24 mouse cellular contexts compared by ENCODE assay signal in the genomic region with DNA sequence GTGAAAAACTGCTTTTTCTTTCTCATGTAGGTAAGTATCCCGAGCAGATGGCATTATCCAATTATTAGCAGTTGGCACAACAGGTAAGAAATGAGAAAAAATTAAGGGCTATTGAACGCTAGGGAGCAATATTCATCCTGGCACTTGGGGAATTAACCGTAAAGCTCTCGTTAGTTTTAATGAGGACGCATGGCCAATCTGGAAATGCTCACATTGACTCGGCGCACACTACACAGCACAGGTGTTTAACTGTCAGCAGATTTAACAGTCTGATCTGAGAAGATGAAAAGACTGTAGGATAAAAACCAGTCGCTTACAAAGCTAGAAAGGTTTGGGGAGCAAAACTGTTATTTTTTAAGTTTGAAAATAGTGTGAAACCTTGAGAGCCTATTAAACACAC.
DNase-seq lines count a peak whose midpoint lies in the region; ATAC-seq and TF ChIP-seq lines count a peak whose summit lies in the region.
"Had no signal": no experiment of that assay in that cellular context is flagged by ENCODE, and none has a peak within 500 bp of the region (broad histone marks: within the 10 kb centered on the region; RNA-seq: fewer than 3 reads in every experiment).

No protein-coding gene starts in this region.

- H3K4me2 ChIP-seq in embryonic facial prominence, embryonic 14.5 days (ENCODE audit: low read depth, low read length) = no peak overlapping the region
- H3K4me2 ChIP-seq in hindbrain, embryonic 14.5 days (replicated peaks) = no peak overlapping the region
- H3K4me2 ChIP-seq in midbrain, postnatal 0 days (ENCODE audit: low read depth, low read length, poor library complexity, severe bottlenecking) = no peak overlapping the region
- H3K4me2 ChIP-seq in midbrain, embryonic 15.5 days = no peak overlapping the region
- H3K4me2 ChIP-seq in intestine, embryonic 16.5 days (ENCODE audit: low read depth, low read length) = no peak overlapping the region
- H3K4me2 ChIP-seq: embryonic facial prominence, embryonic 12.5 days; heart, embryonic 11.5 days; heart, embryonic 15.5 days had no signal

- H3K9ac ChIP-seq in embryonic facial prominence, embryonic 14.5 days (ENCODE audit: low read depth, low read length) = no peak overlapping the region
- no peak overlapping the region for H3K9ac ChIP-seq in hindbrain, embryonic 14.5 days
- no peak overlapping the region for H3K9ac ChIP-seq in midbrain, postnatal 0 days (replicated peaks; ENCODE audit: low read length, poor library complexity, severe bottlenecking)
- H3K9ac ChIP-seq in midbrain, embryonic 15.5 days = no peak overlapping the region
- no peak overlapping the region for H3K9ac ChIP-seq in intestine, embryonic 16.5 days (ENCODE audit: low read depth, low read length)
- H3K9ac ChIP-seq: embryonic facial prominence, embryonic 12.5 days; heart, embryonic 15.5 days had no signal

- WGBS in embryonic facial prominence, embryonic 14.5 days = 79% methylated on average over 8 of the region's 8 CpGs
- WGBS in embryonic facial prominence, embryonic 10.5 days = 88% methylated on average over 8 of the region's 8 CpGs
- 74% methylated on average over 8 of the region's 8 CpGs for WGBS in hindbrain, embryonic 14.5 days
- WGBS in hindbrain, embryonic 10.5 days = 90% methylated on average over 8 of the region's 8 CpGs
- WGBS in midbrain, postnatal 0 days = 62% methylated on average over 8 of the region's 8 CpGs
- 70% methylated on average over 8 of the region's 8 CpGs for WGBS in midbrain, embryonic 15.5 days
- 88% methylated on average over 8 of the region's 8 CpGs for WGBS in intestine, embryonic 16.5 days

- no peaks in the 10 kb centered on the region for H3K27me3 ChIP-seq in embryonic facial prominence, embryonic 14.5 days (replicated peaks; ENCODE audit: control insufficient read depth, insufficient read depth, low read length)
- H3K27me3 ChIP-seq in embryonic facial prominence, embryonic 10.5 days (replicated peaks; ENCODE audit: low read depth, poor library complexity, severe bottlenecking) = no peaks in the 10 kb centered on the region
- no peaks in the 10 kb centered on the region for H3K27me3 ChIP-seq in hindbrain, embryonic 14.5 days (ENCODE audit: control insufficient read depth, insufficient read depth, low read length)
- H3K27me3 ChIP-seq in hindbrain, embryonic 10.5 days (ENCODE audit: insufficient read depth, poor library complexity, severe bottlenecking) = no peaks in the 10 kb centered on the region
- no peaks in the 10 kb centered on the region for H3K27me3 ChIP-seq in midbrain, postnatal 0 days (ENCODE audit: insufficient read depth, low read length)
- no peaks in the 10 kb centered on the region for H3K27me3 ChIP-seq in midbrain, embryonic 15.5 days (replicated peaks)
- H3K27me3 ChIP-seq in intestine, embryonic 16.5 days (replicated peaks; ENCODE audit: control insufficient read depth, insufficient read depth, low read length) = no peaks in the 10 kb centered on the region
- H3K27me3 ChIP-seq: embryonic facial prominence, embryonic 12.5 days; heart, embryonic 15.5 days had no signal

- no peaks in the 10 kb centered on the region for H3K4me1 ChIP-seq in embryonic facial prominence, embryonic 14.5 days (ENCODE audit: control insufficient read depth, insufficient read depth, low read length)
- H3K4me1 ChIP-seq in embryonic facial prominence, embryonic 10.5 days = no peaks in the 10 kb centered on the region
- no peaks in the 10 kb centered on the region for H3K4me1 ChIP-seq in hindbrain, embryonic 14.5 days (replicated peaks; ENCODE audit: control insufficient read depth, insufficient read depth, low read length)
- no peaks in the 10 kb centered on the region for H3K4me1 ChIP-seq in hindbrain, embryonic 10.5 days (replicated peaks)
- H3K4me1 ChIP-seq in midbrain, postnatal 0 days (ENCODE audit: insufficient read depth, low read length) = no peaks in the 10 kb centered on the region
- H3K4me1 ChIP-seq in midbrain, embryonic 15.5 days = no peaks in the 10 kb centered on the region
- no peaks in the 10 kb centered on the region for H3K4me1 ChIP-seq in intestine, embryonic 16.5 days (ENCODE audit: control insufficient read depth, insufficient read depth, low read length)
- H3K4me1 ChIP-seq: embryonic facial prominence, embryonic 12.5 days; heart, embryonic 15.5 days had no signal

- peak; percentile 9 for DNase-seq in embryonic facial prominence, embryonic 14.5 days (ENCODE audit: low spot score)
- DNase-seq in embryonic facial prominence, embryonic 10.5 days (ENCODE audit: low spot score) = no peak
- peak; percentile 27 for DNase-seq in hindbrain, embryonic 14.5 days (ENCODE audit: low spot score)
- no peak for DNase-seq in hindbrain, embryonic 10.5 days (ENCODE audit: low spot score)
- peak; percentile 38 for DNase-seq in midbrain, postnatal 0 days (ENCODE audit: low spot score)
- DNase-seq: adrenal gland, adult 8-10 months; adrenal gland, postnatal 36 days; B cell, adult 2 months; cerebellum, adult 11 months; cerebellum, adult 8-10 months; cerebellum, postnatal 14 days; embryo, embryonic 11 days; gastrocnemius, postnatal 10 days; heart, adult 18-20 months; heart, postnatal 14 days; kidney, adult 11 months had no signal

- ATAC-seq in embryonic facial prominence, embryonic 14.5 days (ENCODE audit: low read depth) = no peak
- no peak for ATAC-seq in hindbrain, embryonic 14.5 days (ENCODE audit: low FRiP score)
- ATAC-seq in midbrain, postnatal 0 days (ENCODE audit: low FRiP score) = no peak
- no peak for ATAC-seq in midbrain, embryonic 15.5 days (replicated peaks)
- ATAC-seq in intestine, embryonic 16.5 days = no peak
- ATAC-seq: CD4-positive, CD25-positive, alpha-beta regulatory T cell, adult 4 months; inflammation-experienced regulatory T-cells, adult 6 months had no signal

- no peaks in the 10 kb centered on the region for H3K36me3 ChIP-seq in embryonic facial prominence, embryonic 14.5 days (ENCODE audit: control insufficient read depth, insufficient read depth, low read length)
- no peaks in the 10 kb centered on the region for H3K36me3 ChIP-seq in embryonic facial prominence, embryonic 10.5 days (replicated peaks)
- no peaks in the 10 kb centered on the region for H3K36me3 ChIP-seq in hindbrain, embryonic 14.5 days (replicated peaks; ENCODE audit: control insufficient read depth, insufficient read depth)
- H3K36me3 ChIP-seq in hindbrain, embryonic 10.5 days = no peaks in the 10 kb centered on the region
- H3K36me3 ChIP-seq in midbrain, postnatal 0 days (ENCODE audit: insufficient read depth, low read length) = no peaks in the 10 kb centered on the region
- no peaks in the 10 kb centered on the region for H3K36me3 ChIP-seq in midbrain, embryonic 15.5 days (replicated peaks)
- H3K36me3 ChIP-seq in intestine, embryonic 16.5 days (ENCODE audit: control insufficient read depth, insufficient read depth, low read length) = no peaks in the 10 kb centered on the region
- H3K36me3 ChIP-seq: embryonic facial prominence, embryonic 12.5 days; G1E; heart, embryonic 15.5 days had no signal

- no peaks in the 10 kb centered on the region for H3K9me3 ChIP-seq in embryonic facial prominence, embryonic 14.5 days (ENCODE audit: control insufficient read depth, low read length)
- H3K9me3 ChIP-seq in embryonic facial prominence, embryonic 10.5 days = no peaks in the 10 kb centered on the region
- no peaks in the 10 kb centered on the region for H3K9me3 ChIP-seq in hindbrain, embryonic 14.5 days (ENCODE audit: control insufficient read depth, low read length)
- H3K9me3 ChIP-seq in hindbrain, embryonic 10.5 days = no peaks in the 10 kb centered on the region
- H3K9me3 ChIP-seq in midbrain, postnatal 0 days (ENCODE audit: low read length) = no peaks in the 10 kb centered on the region
- no peaks in the 10 kb centered on the region for H3K9me3 ChIP-seq in midbrain, embryonic 15.5 days
- no peaks in the 10 kb centered on the region for H3K9me3 ChIP-seq in intestine, embryonic 16.5 days (ENCODE audit: control insufficient read depth, low read length)
- H3K9me3 ChIP-seq: embryonic facial prominence, embryonic 12.5 days; G1E; heart, embryonic 15.5 days had no signal

- no peak overlapping the region for H3K27ac ChIP-seq in embryonic facial prominence, embryonic 14.5 days (replicated peaks; ENCODE audit: low read depth, low read length)
- H3K27ac ChIP-seq in embryonic facial prominence, embryonic 10.5 days (replicated peaks) = no peak overlapping the region
- H3K27ac ChIP-seq in hindbrain, embryonic 14.5 days = no peak overlapping the region
- H3K27ac ChIP-seq in hindbrain, embryonic 10.5 days = no peak overlapping the region
- no peak overlapping the region for H3K27ac ChIP-seq in midbrain, postnatal 0 days (ENCODE audit: low read depth, low read length)
- H3K27ac ChIP-seq in midbrain, embryonic 15.5 days = no peak overlapping the region
- H3K27ac ChIP-seq in intestine, embryonic 16.5 days (ENCODE audit: low read length) = no peak overlapping the region
- H3K27ac ChIP-seq: embryonic facial prominence, embryonic 12.5 days; heart, embryonic 15.5 days had no signal

- no peak overlapping the region for H3K4me3 ChIP-seq in embryonic facial prominence, embryonic 14.5 days (ENCODE audit: low read depth, low read length)
- H3K4me3 ChIP-seq in embryonic facial prominence, embryonic 10.5 days = no peak overlapping the region
- H3K4me3 ChIP-seq in hindbrain, embryonic 14.5 days (replicated peaks; ENCODE audit: low read length) = no peak overlapping the region
- no peak overlapping the region for H3K4me3 ChIP-seq in hindbrain, embryonic 10.5 days
- H3K4me3 ChIP-seq in midbrain, postnatal 0 days (ENCODE audit: low read depth, low read length) = no peak overlapping the region
- H3K4me3 ChIP-seq in midbrain, embryonic 15.5 days = no peak overlapping the region
- H3K4me3 ChIP-seq in intestine, embryonic 16.5 days (ENCODE audit: low read length) = no peak overlapping the region
- H3K4me3 ChIP-seq: embryonic facial prominence, embryonic 12.5 days; heart, embryonic 15.5 days had no signal

- TF ChIP-seq CTCF in midbrain, postnatal 0 days (IDR thresholded peaks at IDR 0.05) = no peak

Comparison
In these comparisons a context has a peak if more than half of its experiments do, and no peak if none do; other contexts are left out.
1. DNase-seq: peak in embryonic facial prominence, embryonic 14.5 days (single experiment), hindbrain, embryonic 14.5 days (single experiment) and midbrain, postnatal 0 days (single experiment); none in embryonic facial prominence, embryonic 10.5 days (single experiment) and hindbrain, embryonic 10.5 days (single experiment).